Mouse (Mus musculus) liver, embryonic 11.5 days (tissue): ENCODE measurements around the gene Smim5. TPM values are rescaled to one million over a fixed set of nuclear protein-coding genes. Genes with fewer than 3 reads are reported as not detected.

Experiments used
- ATAC-seq: fragments of 200-750 bp; cut with Nextera tagmentation; replicated peaks from 2 replicates; pipeline ENCODE4 v1.8.0; 2017; ENCODE audit warnings: moderate number of reproducible peaks, mild to moderate bottlenecking, moderate TSS enrichment, moderate library complexity; ENCODE audit not compliant: low FRiP score
- DNase-seq: peaks from one replicate; pipeline ENCODE4 v3.0.0-alpha.2; 2017; ENCODE audit warnings: low spot score
- H3K27ac ChIP-seq: fragments of 300-500 bp; sonication (generic); 2 replicates; pipeline ENCODE4 v1.5.1; 2014; ENCODE audit warnings: mild to moderate bottlenecking, low read depth, low read length, control low read depth
- H3K27me3 ChIP-seq: fragments of 300-500 bp; sonication (generic); replicated peaks from 2 replicates; pipeline ENCODE4 v1.6.1; 2014; ENCODE audit warnings: low read length, mixed read lengths; ENCODE audit not compliant: control insufficient read depth, insufficient read depth
- H3K36me3 ChIP-seq: fragments of 300-500 bp; sonication (generic); 2 replicates; pipeline ENCODE4 v1.6.1; 2014; ENCODE audit warnings: mild to moderate bottlenecking, low read length, moderate library complexity, mixed read lengths; ENCODE audit not compliant: control insufficient read depth, insufficient read depth
- H3K4me1 ChIP-seq: fragments of 300-500 bp; sonication (generic); replicated peaks from 2 replicates; pipeline ENCODE4 v1.6.1; 2014; ENCODE audit warnings: low read length, mixed read lengths; ENCODE audit not compliant: control insufficient read depth, insufficient read depth
- H3K4me2 ChIP-seq: fragments of 300-500 bp; sonication (generic); 2 replicates; pipeline ENCODE4 v1.6.1; 2014; ENCODE audit warnings: mild to moderate bottlenecking, control low read depth, moderate library complexity
- H3K4me3 ChIP-seq: fragments of 300-500 bp; sonication (generic); 2 replicates; pipeline ENCODE4 v1.5.1; 2014; ENCODE audit warnings: low read depth, low read length, control low read depth
- H3K9ac ChIP-seq: fragments of 300-500 bp; sonication (generic); 2 replicates; pipeline ENCODE4 v1.6.1; 2014; ENCODE audit warnings: low read depth, low read length, control low read depth
- H3K9me3 ChIP-seq: fragments of 300-500 bp; sonication (generic); 2 replicates; pipeline ENCODE4 v1.6.1; 2016; ENCODE audit warnings: low read length, inconsistent platforms, mixed read lengths; ENCODE audit not compliant: control insufficient read depth
- WGBS: fragments of 180-500 bp; shearing (Covaris S2); extraction: QIAGEN DNeasy Blood & Tissue Kit; methylation state at CpG from one replicate; pipeline ENCODE4 v1.1.7; 2014; 5-methylcytosine and 5-hydroxymethylcytosine counted together
- polyA plus RNA-seq: library from polyadenylated mRNA; unstranded; fragments of >200 nt; fragmentation: Nextera tagmentation; extraction: Ambion mirVana; gene quantifications from 2 replicates; pipeline ENCODE4 v1.2.1, GENCODE M21; 2014

The Smim5 gene
- polyA plus RNA-seq, 1 experiment from 2014 or later, result 45.9 TPM

DNA sequence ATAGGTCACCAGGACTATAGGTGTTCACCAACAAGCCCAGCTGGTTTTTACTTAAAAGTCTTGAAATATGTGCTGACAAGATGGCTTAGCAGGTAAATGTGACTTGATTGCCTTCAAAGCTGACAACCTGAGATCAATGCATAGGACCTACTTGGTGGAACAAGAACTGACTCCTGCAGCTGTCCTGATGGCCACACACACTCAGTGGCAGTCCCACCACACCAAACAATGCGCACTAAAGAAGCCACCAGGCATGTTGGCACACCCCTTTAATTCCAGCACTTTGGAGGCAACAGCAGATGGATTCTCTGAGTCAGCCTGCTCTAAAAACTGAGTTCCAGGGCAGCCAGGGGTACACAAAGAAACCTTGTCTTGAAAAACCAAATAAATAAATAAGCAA lies 22.2 kb downstream of the Smim5 start:
- Histone ChIP-seq H3K9me3 (no peaks in the 10 kb centered on the region), H3K36me3 (peaks cover 9% of the 10 kb centered on the region), H3K27ac (no peak overlapping the region), H3K4me2 (no peak overlapping the region), H3K4me1 (0 out of 2 replicates have a peak, but pooled peaks cover under 1% of the 10 kb centered on the region), H3K9ac (no peak overlapping the region), H3K4me3 (no peak overlapping the region), H3K27me3 (no peaks in the 10 kb centered on the region)
- no peak for DNase-seq
- no peak for ATAC-seq
- WGBS, result 94% methylated on average over 1 of the region's 1 CpGs

DNA sequence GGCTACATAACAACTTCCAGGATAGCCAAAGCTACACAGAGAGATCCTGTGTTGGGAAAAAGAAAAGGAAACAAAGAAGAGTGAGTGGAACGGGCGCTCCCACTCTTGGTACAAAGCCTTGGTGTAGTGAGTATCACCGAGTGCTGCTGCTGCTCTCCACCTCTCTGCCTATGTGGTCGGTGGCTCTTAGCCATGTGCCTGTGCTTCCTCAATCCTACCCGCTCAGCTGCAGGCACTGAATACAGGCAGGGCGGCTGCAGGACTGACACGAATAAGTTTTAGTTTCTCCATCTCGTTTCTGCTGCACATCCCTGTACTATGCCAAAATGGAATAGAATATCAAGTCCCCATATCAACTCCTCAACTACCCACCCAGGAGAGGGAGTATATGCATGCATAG lies 29.3 kb downstream of the Smim5 start:
- no peaks in the 10 kb centered on the region for H3K9me3 ChIP-seq
- H3K27ac ChIP-seq, result no peak overlapping the region
- H3K36me3 ChIP-seq, result no peaks in the 10 kb centered on the region
- no peaks in the 10 kb centered on the region for H3K27me3 ChIP-seq
- no peak overlapping the region for H3K4me3 ChIP-seq
- peaks cover 9% of the 10 kb centered on the region for H3K4me1 ChIP-seq
- DNase-seq, result no peak
- H3K9ac ChIP-seq, result no peak overlapping the region
- 82% methylated on average over 8 of the region's 8 CpGs for WGBS
- no peak for ATAC-seq
- H3K4me2 ChIP-seq, result no peak overlapping the region

DNA sequence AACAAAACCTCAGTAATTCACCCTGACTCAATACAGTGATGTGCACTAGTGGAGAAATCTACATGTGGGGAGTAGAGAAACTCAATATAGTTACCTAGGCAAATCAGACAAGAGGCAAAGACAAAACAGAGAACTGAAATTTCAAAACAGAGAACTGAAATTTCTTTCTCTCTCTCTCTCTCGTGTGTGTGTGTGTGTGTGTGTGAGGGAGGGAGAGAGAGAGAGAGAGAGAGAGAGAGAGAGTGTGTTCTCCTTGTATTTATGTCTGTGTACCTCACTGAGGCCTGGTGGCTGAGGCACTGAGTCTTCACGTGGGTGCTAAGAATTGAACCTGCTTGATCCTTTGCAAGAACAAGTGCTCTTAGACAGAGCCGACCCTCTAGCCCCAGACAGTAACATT lies 30.1 kb downstream of the Smim5 start:
- ATAC-seq, result no peak
- no peak overlapping the region for H3K9ac ChIP-seq
- DNase-seq, result no peak
- no peaks in the 10 kb centered on the region for H3K36me3 ChIP-seq
- no peaks in the 10 kb centered on the region for H3K27me3 ChIP-seq
- H3K4me2 ChIP-seq, result no peak overlapping the region
- 66% methylated on average over 3 of the region's 3 CpGs for WGBS
- H3K4me1 ChIP-seq, result peaks cover 17% of the 10 kb centered on the region
- no peak overlapping the region for H3K4me3 ChIP-seq
- no peaks in the 10 kb centered on the region for H3K9me3 ChIP-seq
- H3K27ac ChIP-seq, result no peak overlapping the region; the same call in 1 of the 2 replicates

DNA sequence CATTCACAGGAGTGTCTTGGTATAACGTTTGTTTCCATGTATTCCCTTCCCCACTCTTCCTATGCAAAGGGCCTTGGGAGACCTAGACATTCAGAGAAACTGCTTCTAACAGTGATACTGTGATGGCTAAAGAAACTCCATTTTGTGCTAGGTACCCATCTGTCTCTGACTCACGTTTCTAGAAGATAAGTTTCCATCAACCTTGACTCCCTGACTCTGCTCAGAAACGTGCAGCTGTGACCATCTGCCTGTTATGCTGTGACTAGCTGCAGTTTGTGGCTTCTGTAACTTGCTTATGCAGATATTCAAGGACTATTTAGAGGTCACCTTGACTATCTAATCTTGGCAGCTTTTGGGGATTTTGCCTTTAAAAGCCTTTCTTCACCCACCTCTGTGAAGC lies 31.5 kb downstream of the Smim5 start:
- no peak overlapping the region for H3K4me3 ChIP-seq
- H3K36me3 ChIP-seq, result no peaks in the 10 kb centered on the region; the same call in 1 of the 2 replicates
- 62% methylated on average over 3 of the region's 3 CpGs for WGBS
- no peak overlapping the region for H3K4me2 ChIP-seq
- no peaks in the 10 kb centered on the region for H3K9me3 ChIP-seq
- no peak overlapping the region for H3K27ac ChIP-seq
- peaks cover 17% of the 10 kb centered on the region for H3K4me1 ChIP-seq
- DNase-seq (no peak), ATAC-seq (no peak)
- no peaks in the 10 kb centered on the region for H3K27me3 ChIP-seq
- no peak overlapping the region for H3K9ac ChIP-seq

DNA sequence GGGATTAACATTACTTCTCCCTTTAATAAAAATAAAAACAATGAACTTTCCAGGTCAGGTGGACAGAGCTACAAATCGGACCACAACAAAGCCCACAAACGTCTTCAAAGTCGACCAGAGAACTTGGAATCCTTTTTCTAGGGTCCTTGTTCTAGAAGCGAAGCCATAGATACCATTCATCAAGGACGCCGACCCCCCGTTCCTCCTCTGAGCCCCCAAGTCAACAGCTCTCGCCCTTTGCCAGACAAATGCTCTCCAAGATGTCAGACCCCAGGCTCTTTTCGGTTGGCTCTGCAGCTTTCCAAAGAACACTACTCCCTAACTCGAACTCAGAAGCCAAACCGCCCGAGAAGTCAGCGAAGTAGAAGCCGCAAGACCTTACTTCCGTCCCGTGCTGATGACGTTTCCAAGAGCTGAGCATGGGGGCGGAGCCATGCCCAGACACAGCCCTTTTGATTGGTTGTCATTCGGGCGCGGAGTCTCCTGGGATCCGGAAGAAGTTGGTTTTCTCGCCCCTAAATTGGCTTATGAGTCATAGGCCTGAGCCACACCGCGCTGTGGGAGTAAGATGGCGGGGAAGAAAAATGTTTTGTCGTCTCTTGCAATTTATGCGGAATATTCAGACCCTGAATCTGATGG lies 33.5 kb downstream of the Smim5 start, which contains the start of the genes Sap30bp and Recql5:
Gene Sap30bp, plus strand, starts transcription at position 175 of the 639 bp plus-strand sequence.
Gene Recql5, minus strand, starts transcription at position 370 of the 639 bp plus-strand sequence.
- ATAC-seq (peak; percentile 98), DNase-seq (peak; percentile 98)
- WGBS, result under 1% methylated on average over 28 of the region's 28 CpGs
- Histone ChIP-seq H3K27me3 (no peaks in the 10 kb centered on the region), H3K4me2 (peak within 1 kb of the TSS; percentile 96), H3K9ac (peak within 1 kb of the TSS; percentile 78), H3K9me3 (no peaks in the 10 kb centered on the region), H3K27ac (no peak within 1 kb of the TSS; the same call in 1 of the 2 replicates), H3K4me1 (peaks cover 17% of the 10 kb centered on the region), H3K36me3 (peaks cover under 1% of the 10 kb centered on the region; the same call in 1 of the 2 replicates), H3K4me3 (peak within 1 kb of the TSS; percentile 88)

DNA sequence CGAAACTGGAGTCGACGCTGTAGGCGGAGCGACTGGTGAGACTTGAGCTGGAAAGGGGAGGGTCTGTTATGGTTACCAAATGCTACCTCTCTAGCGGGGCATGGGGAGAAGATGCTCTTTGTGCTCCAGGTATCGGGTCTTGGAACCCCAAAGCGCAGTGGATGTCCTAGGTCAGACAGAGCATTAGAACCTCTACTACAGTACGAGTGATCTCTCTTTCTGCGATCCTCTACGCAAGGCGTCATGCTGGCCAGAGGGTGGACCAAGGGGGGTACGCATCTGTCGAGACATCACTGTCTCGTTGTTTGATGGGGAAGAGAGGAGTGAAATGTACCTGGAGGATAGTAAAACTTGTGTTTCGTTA lies 34.0 kb downstream of the Smim5 start:
- Histone ChIP-seq H3K4me3 (peak overlapping the region; percentile 88), H3K9me3 (no peaks in the 10 kb centered on the region), H3K4me2 (peak overlapping the region; percentile 96), H3K9ac (peak overlapping the region; percentile 78), H3K4me1 (peaks cover 17% of the 10 kb centered on the region), H3K36me3 (peaks cover 3% of the 10 kb centered on the region; the same call in 1 of the 2 replicates), H3K27me3 (no peaks in the 10 kb centered on the region), H3K27ac (no peak overlapping the region)
- ATAC-seq, result peak; percentile 39
- under 1% methylated on average over 16 of the region's 16 CpGs for WGBS
- DNase-seq, result no peak

DNA sequence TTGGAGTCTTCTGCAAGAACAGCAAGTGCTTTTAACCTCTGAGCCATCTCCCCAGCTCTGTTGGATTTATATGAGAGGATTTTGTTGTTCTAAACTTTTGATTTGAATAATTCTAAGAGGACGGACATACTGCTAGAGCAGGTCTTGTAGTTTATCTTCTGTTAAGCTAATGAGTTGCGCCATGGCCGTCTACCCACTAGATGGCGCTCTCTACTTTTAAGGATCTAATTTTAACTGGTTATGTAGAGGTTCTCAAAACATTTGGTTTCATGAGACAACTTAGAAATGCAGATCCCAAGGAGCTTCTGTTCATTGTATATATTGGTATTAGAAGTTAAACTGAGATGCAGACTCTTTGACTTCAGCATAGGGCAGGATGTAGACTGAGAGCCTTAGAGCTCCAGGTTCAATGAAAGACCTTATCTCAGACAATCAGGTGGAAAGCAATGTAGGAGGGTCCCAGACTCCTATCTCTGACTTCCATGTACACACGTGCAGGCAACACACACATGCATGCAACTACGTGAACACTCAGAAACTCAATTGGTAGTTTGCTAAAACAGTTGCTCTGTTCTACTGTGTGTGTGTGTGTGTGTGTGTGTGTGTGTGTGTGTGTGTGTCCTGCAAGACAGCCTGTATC lies 40.0 kb downstream of the Smim5 start:
- WGBS, result 37% methylated on average over 6 of the region's 6 CpGs
- H3K27me3 ChIP-seq, result no peaks in the 10 kb centered on the region
- ATAC-seq (no peak), DNase-seq (peak; percentile 43)
- no peaks in the 10 kb centered on the region for H3K9me3 ChIP-seq
- H3K36me3 ChIP-seq, result peaks cover 15% of the 10 kb centered on the region
- peaks cover under 1% of the 10 kb centered on the region for H3K4me1 ChIP-seq
- no peak overlapping the region for H3K4me2 ChIP-seq
- H3K27ac ChIP-seq, result no peak overlapping the region
- H3K9ac ChIP-seq, result no peak overlapping the region
- H3K4me3 ChIP-seq, result no peak overlapping the region

DNA sequence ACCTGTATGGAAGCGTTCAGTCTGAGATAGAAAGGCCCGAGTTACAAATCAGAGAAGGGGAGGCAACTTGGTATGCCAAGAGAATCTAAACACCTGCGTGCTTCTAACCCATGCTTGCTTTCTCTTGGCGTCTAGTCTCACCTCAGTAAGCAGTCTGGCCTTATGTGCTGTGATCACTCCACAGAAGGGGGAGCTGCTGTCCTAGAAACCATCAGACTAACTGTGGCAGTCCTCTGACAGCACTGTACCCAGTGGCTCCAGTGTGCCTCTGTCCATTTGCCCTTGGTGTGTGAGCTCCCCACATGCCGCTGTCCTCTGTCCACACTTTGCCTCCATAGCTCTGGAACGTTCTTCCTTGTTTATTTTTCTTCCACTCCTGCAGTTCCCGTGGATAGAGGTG lies 42.2 kb downstream of the Smim5 start:
- Histone ChIP-seq H3K27me3 (no peaks in the 10 kb centered on the region), H3K4me1 (no peaks in the 10 kb centered on the region), H3K4me2 (no peak overlapping the region), H3K9ac (no peak overlapping the region), H3K27ac (no peak overlapping the region), H3K36me3 (peaks cover 25% of the 10 kb centered on the region), H3K9me3 (no peaks in the 10 kb centered on the region), H3K4me3 (no peak overlapping the region)
- DNase-seq, result no peak
- ATAC-seq, result no peak
- 89% methylated on average over 7 of the region's 7 CpGs for WGBS

DNA sequence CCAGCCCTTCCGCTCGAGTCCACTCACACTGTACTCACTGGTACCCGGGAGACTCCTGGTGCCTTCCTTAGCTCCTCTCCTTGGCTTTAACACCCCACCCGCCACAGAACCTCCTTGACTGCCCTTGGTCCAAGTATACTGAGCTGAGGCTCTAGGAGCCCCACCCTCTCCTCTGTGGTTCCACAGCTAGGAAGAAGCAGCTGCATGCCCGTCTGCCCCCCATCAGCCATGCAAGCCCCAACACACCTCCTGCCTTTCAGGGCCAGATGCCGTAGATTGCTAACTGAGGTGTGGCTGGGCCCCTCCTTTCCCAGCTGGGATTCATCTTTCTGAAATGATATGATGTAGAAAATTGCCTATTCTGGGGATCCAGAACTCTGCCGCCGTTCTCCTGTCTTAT lies 45.5 kb downstream of the Smim5 start:
- no peaks in the 10 kb centered on the region for H3K9me3 ChIP-seq
- H3K4me1 ChIP-seq, result no peaks in the 10 kb centered on the region
- ATAC-seq (no peak), DNase-seq (no peak)
- peaks cover 21% of the 10 kb centered on the region for H3K36me3 ChIP-seq
- H3K9ac ChIP-seq, result no peak overlapping the region
- H3K27ac ChIP-seq, result no peak overlapping the region
- no peak overlapping the region for H3K4me3 ChIP-seq
- WGBS, result 89% methylated on average over 8 of the region's 8 CpGs
- H3K4me2 ChIP-seq, result no peak overlapping the region
- H3K27me3 ChIP-seq, result no peaks in the 10 kb centered on the region
